29 mouse cellular contexts compared by ENCODE assay signal in genomic region chrX:139221893-139222292, GRCm38 (mm10). TPM values are rescaled to one million over a fixed set of nuclear protein-coding genes. Genes with fewer than 3 reads are reported as not detected.
"Had no signal": no experiment of that assay in that cellular context is flagged by ENCODE, and none has a peak within 500 bp of the region (broad histone marks: within the 10 kb centered on the region; RNA-seq: fewer than 3 reads in every experiment).

No protein-coding gene starts in this region.

- DNase-seq: kidney, postnatal 25 days; liver; lung, adult 18-20 months; lung, postnatal 10 days; lung, postnatal 36 days; retina, postnatal 1 day; right cerebral cortex, postnatal 25 days; spleen, adult 18-20 months; thymus, adult 18-20 months; thymus, postnatal 36 days had no signal

- ATAC-seq: liver, embryonic 12.5 days; midbrain, embryonic 13.5 days; midbrain, embryonic 16.5 days had no signal

- H3K9me3 ChIP-seq: limb, embryonic 10.5 days; limb, embryonic 13.5 days; liver, embryonic 12.5 days; liver, embryonic 15.5 days; lung, embryonic 15.5 days; megakaryocyte, embryonic 14.5 days; midbrain, embryonic 10.5 days; midbrain, embryonic 13.5 days; neural tube, embryonic 12.5 days; neural tube, embryonic 15.5 days had no signal

- H3K4me2 ChIP-seq: limb, embryonic 13.5 days; liver, embryonic 12.5 days; liver, embryonic 15.5 days; lung, embryonic 15.5 days; midbrain, embryonic 13.5 days; neural tube, embryonic 12.5 days; neural tube, embryonic 15.5 days had no signal

- H3K36me3 ChIP-seq: limb, embryonic 10.5 days; limb, embryonic 13.5 days; liver, embryonic 12.5 days; liver, embryonic 15.5 days; lung, embryonic 15.5 days; midbrain, embryonic 10.5 days; midbrain, embryonic 13.5 days; neural tube, embryonic 12.5 days; neural tube, embryonic 15.5 days had no signal

- H3K4me1 ChIP-seq: limb, embryonic 10.5 days; limb, embryonic 13.5 days; liver, embryonic 15.5 days; lung, embryonic 15.5 days; megakaryocyte, embryonic 14.5 days; midbrain, embryonic 10.5 days; midbrain, embryonic 13.5 days; neural tube, embryonic 12.5 days; neural tube, embryonic 15.5 days had no signal

- H3K27ac ChIP-seq: kidney, postnatal 0 days; layer of hippocampus, adult 2 months; limb, embryonic 10.5 days; limb, embryonic 13.5 days; liver, embryonic 12.5 days; liver, embryonic 15.5 days; lung, embryonic 15.5 days; midbrain, embryonic 10.5 days; midbrain, embryonic 13.5 days; neural tube, embryonic 12.5 days; neural tube, embryonic 15.5 days had no signal

- H3K9ac ChIP-seq: limb, embryonic 13.5 days; liver, embryonic 12.5 days; liver, embryonic 15.5 days; lung, embryonic 15.5 days; midbrain, embryonic 13.5 days; neural tube, embryonic 12.5 days; neural tube, embryonic 15.5 days had no signal

- H3K4me3 ChIP-seq: layer of hippocampus, adult 2 months; limb, embryonic 10.5 days; limb, embryonic 13.5 days; liver, embryonic 12.5 days; liver, embryonic 15.5 days; lung, embryonic 15.5 days; megakaryocyte, embryonic 14.5 days; midbrain, embryonic 10.5 days; midbrain, embryonic 13.5 days; neural tube, embryonic 12.5 days; neural tube, embryonic 15.5 days had no signal

- H3K27me3 ChIP-seq: limb, embryonic 13.5 days; liver, embryonic 12.5 days; liver, embryonic 15.5 days; lung, embryonic 15.5 days; megakaryocyte, embryonic 14.5 days; midbrain, embryonic 13.5 days; neural tube, embryonic 12.5 days; neural tube, embryonic 15.5 days had no signal

RNA-seq across cellular contexts. Expression of gene 4933428M09Rik, which starts 42.9 kb away (rescaled TPM):
- total RNA-seq: layer of hippocampus, adult 2 months; layer of hippocampus, postnatal 14 days; left cerebral cortex, adult 8-10 months; left cerebral cortex, postnatal 14 days had no signal
- polyA plus RNA-seq: kidney, embryonic 14.5 days; kidney, postnatal 0 days; large intestine, adult 2 months; limb, embryonic 13.5 days; liver, embryonic 12.5 days; liver, embryonic 15.5 days; lung, embryonic 15.5 days; midbrain, embryonic 13.5 days; midbrain, embryonic 16.5 days; neural tube, embryonic 12.5 days; neural tube, embryonic 15.5 days; stomach, embryonic 16.5 days had no signal
